Mouse (Mus musculus): ENCODE measurements around the gene Gpr22. TPM values are rescaled to one million over a fixed set of nuclear protein-coding genes. Genes with fewer than 3 reads are reported as not detected.

The Gpr22 gene
- polyA plus RNA-seq, 1 experiment, result 38.5 TPM

DNA sequence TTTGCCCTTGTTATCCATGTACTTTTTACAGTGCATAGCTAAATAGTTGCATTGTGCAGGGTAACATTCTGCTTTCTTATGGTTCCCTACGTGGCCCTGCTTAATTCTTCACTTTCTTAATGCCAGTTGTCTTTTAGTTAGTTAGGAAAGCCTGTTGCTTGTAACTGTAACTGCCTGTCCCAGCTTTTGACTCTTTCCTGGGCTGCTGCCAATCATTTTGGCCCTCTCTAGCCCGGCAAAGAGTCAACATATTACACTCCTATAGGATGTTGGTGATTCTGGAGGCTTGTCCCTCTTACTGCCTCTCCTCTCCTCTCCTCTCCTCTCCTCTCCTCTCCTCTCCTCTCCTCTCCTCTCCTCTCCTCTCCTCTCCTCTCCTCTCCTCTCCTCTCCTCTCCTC, 7.6 kb downstream of the Gpr22 start:
- WGBS, result 18% methylated on average over 2 of the region's 2 CpGs
- Histone ChIP-seq H3K4me3 (replicated peaks; ENCODE audit: insufficient read depth, low read depth, low read length) (no peak overlapping the region), H3K27me3 (ENCODE audit: control insufficient read depth, insufficient read depth, low read length) (no peaks in the 10 kb centered on the region), H3K27ac (ENCODE audit: insufficient read depth, low read length) (no peak overlapping the region), H3K4me1 (ENCODE audit: control insufficient read depth, insufficient read depth, low read length) (peaks cover 11% of the 10 kb centered on the region; the same call in 1 of the 2 replicates)
- TF ChIP-seq POLR2A (IDR thresholded peaks at IDR 0.05; ENCODE audit: borderline replicate concordance, insufficient read depth, low read length), result no peak
- no peak for TF ChIP-seq CTCF (IDR thresholded peaks at IDR 0.05; ENCODE audit: borderline replicate concordance, insufficient read depth, low read depth, low read length)
- DNase-seq, result peak; percentile 41 to 52

DNA sequence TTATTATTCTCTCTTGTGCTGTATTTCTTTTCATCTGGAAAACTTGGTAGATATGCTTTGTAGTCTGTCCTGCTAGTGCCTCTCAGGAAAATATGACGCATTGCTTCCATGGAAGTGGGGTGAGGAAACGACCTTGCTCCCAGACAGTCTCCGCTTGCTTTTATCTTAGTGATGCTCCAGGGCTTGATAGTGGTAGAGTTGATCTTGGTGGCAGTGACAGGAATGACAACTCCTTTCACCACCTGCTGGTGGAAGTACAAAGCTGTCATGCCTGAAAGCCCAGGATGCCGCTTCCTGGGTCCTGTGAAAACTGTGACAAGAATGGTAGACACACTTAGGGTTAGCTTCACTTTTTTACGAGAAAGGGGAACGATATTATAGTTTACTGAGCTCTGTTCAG, 9.8 kb downstream of the Gpr22 start:
- WGBS, result 67% methylated on average over 6 of the region's 6 CpGs

DNA sequence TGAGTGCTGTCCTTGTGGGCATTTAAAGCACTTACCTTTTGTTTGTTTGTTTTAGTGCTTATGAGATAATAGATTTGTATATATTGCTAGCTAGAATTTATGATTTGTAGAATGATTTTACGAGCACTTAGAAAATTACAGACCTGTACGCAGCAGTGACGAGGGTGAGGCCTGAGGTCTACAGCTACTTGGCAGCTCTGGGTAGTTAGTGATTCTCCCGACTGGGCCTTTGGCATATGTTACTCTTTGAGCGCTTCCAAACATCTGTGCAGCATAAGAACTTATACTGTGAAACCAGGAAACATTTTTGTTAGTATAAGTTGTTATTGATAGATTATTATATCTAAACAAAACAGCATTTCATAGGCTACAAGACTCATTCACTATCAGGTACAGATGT, 12.3 kb downstream of the Gpr22 start:
- Histone ChIP-seq H3K4me1 (ENCODE audit: control insufficient read depth, insufficient read depth, low read length) (0 out of 2 replicates have a peak, but pooled peaks cover 2% of the 10 kb centered on the region), H3K27me3 (ENCODE audit: control insufficient read depth, insufficient read depth, low read length) (no peaks in the 10 kb centered on the region), H3K4me3 (replicated peaks; ENCODE audit: insufficient read depth, low read depth, low read length) (no peak overlapping the region), H3K27ac (ENCODE audit: insufficient read depth, low read length) (no peak overlapping the region)
- DNase-seq, result no peak
- WGBS, result 39% methylated on average over 5 of the region's 5 CpGs
- TF ChIP-seq POLR2A (IDR thresholded peaks at IDR 0.05; ENCODE audit: borderline replicate concordance, insufficient read depth, low read length), result no peak
- TF ChIP-seq CTCF (IDR thresholded peaks at IDR 0.05; ENCODE audit: borderline replicate concordance, insufficient read depth, low read depth, low read length), result no peak

More for the DNA sequence above, 9.8 kb downstream of the Gpr22 start:
- peaks cover 9% of the 10 kb centered on the region; the same call in 1 of the 2 replicates for H3K4me1 ChIP-seq (ENCODE audit: control insufficient read depth, insufficient read depth, low read length)
- H3K27ac ChIP-seq (ENCODE audit: insufficient read depth, low read length), result no peak overlapping the region
- H3K4me3 ChIP-seq (replicated peaks; ENCODE audit: insufficient read depth, low read depth, low read length), result no peak overlapping the region
- no peak for DNase-seq
- H3K27me3 ChIP-seq (ENCODE audit: control insufficient read depth, insufficient read depth, low read length), result no peaks in the 10 kb centered on the region
- TF ChIP-seq POLR2A (IDR thresholded peaks at IDR 0.05; ENCODE audit: borderline replicate concordance, insufficient read depth, low read length) (no peak), CTCF (IDR thresholded peaks at IDR 0.05; ENCODE audit: borderline replicate concordance, insufficient read depth, low read depth, low read length) (no peak)

DNA sequence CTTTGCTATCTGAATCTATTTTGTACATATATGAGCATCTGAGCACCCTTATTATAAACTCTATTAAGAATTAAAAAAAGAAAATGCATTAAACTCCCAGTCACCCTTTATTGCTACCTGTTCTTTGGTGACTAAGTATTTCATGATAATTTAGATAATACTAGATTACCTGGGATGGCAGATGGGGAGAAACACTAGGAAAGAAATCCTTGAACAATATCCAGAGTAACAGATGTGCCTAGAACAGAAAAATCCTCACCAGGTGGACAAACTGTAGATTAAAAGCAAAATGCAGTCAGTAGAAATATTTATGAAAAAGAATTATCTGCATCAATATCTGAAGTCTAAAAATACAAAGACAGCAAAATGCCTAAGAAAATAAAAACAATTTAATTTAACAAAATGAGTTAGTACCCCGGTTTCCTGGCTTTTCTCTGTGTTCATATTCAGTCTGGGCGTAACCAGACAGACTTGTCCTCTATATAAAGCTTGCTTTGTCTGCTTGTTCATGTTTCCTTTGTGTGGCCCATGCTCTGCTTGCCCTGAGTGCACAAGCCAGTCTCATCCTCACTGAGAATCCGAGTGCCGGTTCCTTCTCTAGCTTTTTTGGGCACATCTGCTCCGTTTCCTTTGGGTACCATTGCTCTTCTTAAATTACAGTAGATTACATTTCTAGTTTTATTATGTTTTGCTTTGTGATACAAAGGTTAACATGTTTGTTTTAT, 13.0 kb downstream of the Gpr22 start:
- H3K27me3 ChIP-seq (ENCODE audit: control insufficient read depth, insufficient read depth, low read length), result no peaks in the 10 kb centered on the region
- 0 out of 2 replicates have a peak, but pooled peaks cover 2% of the 10 kb centered on the region for H3K4me1 ChIP-seq (ENCODE audit: control insufficient read depth, insufficient read depth, low read length)
- H3K27ac ChIP-seq (ENCODE audit: insufficient read depth, low read length), result no peak overlapping the region
- DNase-seq, result peak in 1 of 2 experiments; percentile 22
- H3K4me3 ChIP-seq (replicated peaks; ENCODE audit: insufficient read depth, low read depth, low read length), result no peak overlapping the region
- no peak for TF ChIP-seq POLR2A (IDR thresholded peaks at IDR 0.05; ENCODE audit: borderline replicate concordance, insufficient read depth, low read length)
- no peak for TF ChIP-seq CTCF (IDR thresholded peaks at IDR 0.05; ENCODE audit: borderline replicate concordance, insufficient read depth, low read depth, low read length)
- WGBS, result 50% methylated on average over 5 of the region's 5 CpGs

DNA sequence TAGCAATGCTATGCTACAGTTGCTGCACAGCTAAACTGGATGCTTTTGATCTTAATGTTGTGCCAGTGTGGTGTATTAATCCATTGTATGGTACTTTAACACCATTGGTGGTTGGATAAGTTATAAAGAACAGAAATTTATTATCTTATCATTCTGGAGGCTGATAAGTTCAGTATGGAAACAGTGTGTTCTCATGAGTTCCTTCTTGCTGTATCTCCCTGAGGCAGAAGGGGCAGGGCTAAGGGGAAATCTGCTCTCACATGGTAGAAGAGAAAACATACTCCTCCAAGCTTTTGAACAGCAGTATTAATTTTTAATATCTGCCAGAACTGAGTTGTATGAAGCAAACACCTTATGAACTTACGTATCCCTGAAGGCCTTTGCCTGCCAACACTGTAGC, 20.5 kb downstream of the Gpr22 start:
- Histone ChIP-seq H3K4me1 (ENCODE audit: control insufficient read depth, insufficient read depth, low read length) (no peaks in the 10 kb centered on the region), H3K27ac (ENCODE audit: insufficient read depth, low read length) (no peak overlapping the region), H3K27me3 (ENCODE audit: control insufficient read depth, insufficient read depth, low read length) (no peaks in the 10 kb centered on the region), H3K4me3 (replicated peaks; ENCODE audit: insufficient read depth, low read depth, low read length) (no peak overlapping the region)
- no peak for TF ChIP-seq POLR2A (IDR thresholded peaks at IDR 0.05; ENCODE audit: borderline replicate concordance, insufficient read depth, low read length)
- TF ChIP-seq CTCF (IDR thresholded peaks at IDR 0.05; ENCODE audit: borderline replicate concordance, insufficient read depth, low read depth, low read length), result no peak
- no peak for DNase-seq
- 94% methylated on average over 1 of the region's 1 CpGs for WGBS

DNA sequence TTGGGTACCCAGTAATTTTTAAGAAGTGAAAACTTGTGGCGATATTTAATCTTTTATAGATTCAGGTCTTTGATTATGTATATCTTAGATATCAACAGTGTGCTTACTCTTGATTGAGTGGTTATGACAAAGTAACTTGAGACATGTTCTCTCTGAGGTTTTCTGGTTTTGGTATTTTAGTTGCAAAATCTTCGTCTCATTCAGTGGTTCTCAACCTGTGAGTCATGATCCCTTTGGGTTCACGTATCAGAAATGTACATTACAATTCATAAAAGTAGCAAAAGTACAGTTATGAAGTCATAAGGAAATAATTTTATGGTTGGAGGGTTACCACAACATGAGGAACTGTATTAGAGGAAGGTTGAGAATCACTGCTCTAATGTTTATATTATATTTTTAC, 27.1 kb downstream of the Gpr22 start:
- 99% methylated on average over 3 of the region's 3 CpGs for WGBS
- H3K4me1 ChIP-seq (ENCODE audit: control insufficient read depth, insufficient read depth, low read length), result no peaks in the 10 kb centered on the region
- TF ChIP-seq POLR2A (IDR thresholded peaks at IDR 0.05; ENCODE audit: borderline replicate concordance, insufficient read depth, low read length) (no peak), CTCF (IDR thresholded peaks at IDR 0.05; ENCODE audit: borderline replicate concordance, insufficient read depth, low read depth, low read length) (no peak)

DNA sequence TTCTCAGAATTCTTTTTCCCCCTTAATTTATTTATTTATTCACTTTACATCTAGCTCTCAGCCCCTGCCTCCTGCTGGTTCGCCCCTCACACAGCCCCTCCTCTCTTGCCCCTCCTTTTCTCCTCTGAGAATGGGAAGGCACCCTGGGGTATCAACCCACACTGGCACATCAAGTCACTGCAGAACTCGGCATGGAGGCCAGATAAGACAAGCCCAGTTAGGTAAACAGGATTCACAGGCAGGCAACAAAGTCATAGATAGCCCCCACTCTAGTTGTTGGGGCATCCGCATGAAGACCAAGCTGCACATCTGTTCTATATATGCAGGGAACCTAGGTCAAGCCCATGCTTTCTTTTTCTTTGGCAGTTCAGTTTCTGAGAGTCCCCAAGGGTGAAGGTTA, 46.6 kb downstream of the Gpr22 start:
- Histone ChIP-seq H3K27me3 (ENCODE audit: control insufficient read depth, insufficient read depth, low read length) (no peaks in the 10 kb centered on the region), H3K4me1 (ENCODE audit: control insufficient read depth, insufficient read depth, low read length) (no peaks in the 10 kb centered on the region), H3K27ac (ENCODE audit: insufficient read depth, low read length) (no peak overlapping the region), H3K4me3 (replicated peaks; ENCODE audit: insufficient read depth, low read depth, low read length) (no peak overlapping the region)
- no peak for TF ChIP-seq CTCF (IDR thresholded peaks at IDR 0.05; ENCODE audit: borderline replicate concordance, insufficient read depth, low read depth, low read length)
- TF ChIP-seq POLR2A (IDR thresholded peaks at IDR 0.05; ENCODE audit: borderline replicate concordance, insufficient read depth, low read length), result no peak
- no peak for DNase-seq
- WGBS, result 56% methylated on average over 3 of the region's 3 CpGs

More for the DNA sequence above, 27.1 kb downstream of the Gpr22 start:
- Histone ChIP-seq H3K4me3 (replicated peaks; ENCODE audit: insufficient read depth, low read depth, low read length) (no peak overlapping the region), H3K27me3 (ENCODE audit: control insufficient read depth, insufficient read depth, low read length) (no peaks in the 10 kb centered on the region), H3K27ac (ENCODE audit: insufficient read depth, low read length) (no peak overlapping the region)
- no peak for DNase-seq

DNA sequence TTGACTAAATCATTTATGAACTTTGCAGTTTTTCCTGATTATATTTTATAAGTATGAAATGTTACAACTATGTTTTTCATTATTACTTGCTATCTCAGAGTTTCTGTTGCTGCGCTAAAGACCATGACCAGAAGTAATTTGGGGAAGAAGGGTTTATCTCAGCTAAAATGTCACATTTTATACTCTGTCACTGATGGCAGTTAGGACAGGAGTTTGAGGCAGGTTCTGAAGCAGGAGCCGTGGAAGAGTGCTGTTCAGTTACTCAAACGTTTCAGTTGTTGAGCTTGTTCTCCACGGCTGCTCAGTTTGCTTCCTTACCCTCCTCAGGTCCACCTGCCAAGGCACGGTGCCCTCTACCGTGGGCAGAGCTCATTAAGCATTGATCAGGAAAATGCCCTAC, 47.7 kb downstream of the Gpr22 start:
- no peaks in the 10 kb centered on the region for H3K4me1 ChIP-seq (ENCODE audit: control insufficient read depth, insufficient read depth, low read length)
- H3K4me3 ChIP-seq (replicated peaks; ENCODE audit: insufficient read depth, low read depth, low read length), result no peak overlapping the region
- DNase-seq, result no peak
- 68% methylated on average over 6 of the region's 6 CpGs for WGBS
- H3K27me3 ChIP-seq (ENCODE audit: control insufficient read depth, insufficient read depth, low read length), result no peaks in the 10 kb centered on the region
- no peak overlapping the region for H3K27ac ChIP-seq (ENCODE audit: insufficient read depth, low read length)
- TF ChIP-seq POLR2A (IDR thresholded peaks at IDR 0.05; ENCODE audit: borderline replicate concordance, insufficient read depth, low read length) (no peak), CTCF (IDR thresholded peaks at IDR 0.05; ENCODE audit: borderline replicate concordance, insufficient read depth, low read depth, low read length) (no peak)

Other genes with a start within 250 kb of the Gpr22 start
- 11.3 and 13.3 TPM in 2 replicates for gene Cbll1, start 214.3 kb downstream of the Gpr22 start, polyA plus RNA-seq (2012; rRNA removed)
- 0.05 TPM in 1 of 2 replicates, not detected in the other for gene Slc26a4, start 154.0 kb downstream of the Gpr22 start, polyA plus RNA-seq (2012; rRNA removed)
- 30.5 and 33.8 TPM in 2 replicates for gene Bcap29, start 79.3 kb downstream of the Gpr22 start, polyA plus RNA-seq (2012; rRNA removed)
- 8.3 and 8.4 TPM in 2 replicates for gene Dus4l, start 59.1 kb downstream of the Gpr22 start, polyA plus RNA-seq (2012; rRNA removed)
- 34.6 and 37.6 TPM in 2 replicates for gene Cog5, start 59.1 kb downstream of the Gpr22 start, polyA plus RNA-seq (2012; rRNA removed)
- 43.5 and 46.2 TPM in 2 replicates for gene Hbp1, start 236.6 kb upstream of the Gpr22 start, polyA plus RNA-seq (2012; rRNA removed)

All from cerebellum, adult 2 months (tissue).